Mouse (Mus musculus): ENCODE measurements around the gene Zranb2.

GRCm38 (mm10) chr3:157567566-157568132 is 33.7 kb downstream of the Zranb2 start:
- TF ChIP-seq CTCF (IDR thresholded peaks at IDR 0.05; ENCODE audit: control insufficient read depth, insufficient read depth, insufficient replicate concordance, low read depth, low read length) (no peak), POLR2A (IDR thresholded peaks at IDR 0.05; ENCODE audit: control insufficient read depth, low read depth, low read length) (no peak)
